ENCODE assay signal across 8 mouse cellular contexts in the genomic region with DNA sequence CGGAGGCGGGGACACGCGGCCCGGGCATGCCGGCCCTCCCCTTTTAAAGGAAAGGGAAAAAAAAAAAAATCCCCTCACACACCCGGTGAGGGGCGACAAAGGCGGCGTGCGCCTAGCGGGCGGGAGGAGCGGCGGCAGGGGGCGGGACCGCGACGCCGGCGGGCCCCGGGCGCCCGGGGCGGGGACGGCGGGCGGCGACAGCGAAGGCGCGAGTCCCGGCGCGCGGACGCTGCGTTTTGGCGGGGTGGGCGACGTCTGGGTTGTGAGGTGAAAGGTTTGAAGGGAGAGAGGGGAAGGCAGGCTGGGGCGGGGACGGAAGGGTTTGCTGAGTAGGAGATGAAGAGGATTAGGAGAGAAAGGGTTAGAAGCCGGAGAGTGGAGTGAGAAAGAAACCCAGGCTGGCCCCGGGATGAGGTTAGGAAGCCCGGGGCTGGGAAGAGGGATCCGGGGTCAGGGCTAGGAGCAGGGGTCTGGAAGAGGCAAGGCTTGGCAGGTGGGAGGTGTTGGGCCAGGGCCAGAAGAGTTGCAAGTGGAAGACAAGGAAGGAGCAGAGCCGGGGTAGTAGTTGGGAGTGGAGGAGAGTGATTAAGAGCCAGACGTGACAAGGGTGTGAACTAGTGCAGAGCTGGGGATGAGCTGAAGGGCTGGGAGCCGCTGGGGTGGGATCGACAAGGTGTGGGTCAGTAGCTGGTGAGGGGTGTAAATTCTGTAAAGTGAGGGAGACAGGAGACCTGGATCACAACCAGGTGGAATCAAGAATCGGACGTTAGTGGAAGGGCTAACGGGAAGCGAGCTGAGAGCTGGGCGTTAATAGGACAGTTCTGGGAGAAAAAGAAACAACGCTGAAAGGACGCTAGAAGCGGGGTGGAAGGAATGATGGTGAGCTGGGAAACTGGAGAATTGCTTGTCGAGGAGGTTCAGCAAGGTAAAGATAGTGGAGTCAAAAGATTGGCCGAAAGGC. TPM values are rescaled to one million over a fixed set of nuclear protein-coding genes. Genes with fewer than 3 reads are reported as not detected.
DNase-seq lines count a peak whose midpoint lies in the region; ATAC-seq and TF ChIP-seq lines count a peak whose summit lies in the region.

No protein-coding gene starts in this region.

- TF ChIP-seq CTCF in bone marrow, adult 2 months (IDR thresholded peaks at IDR 0.05; ENCODE audit: control insufficient read depth, insufficient read depth, low read length) = no peak

- intact Hi-C loops in left cerebral cortex, postnatal 4 days (cut with DNase I) = no loop called here

- H3K27me3 ChIP-seq in forebrain, embryonic 12.5 days = no peaks in the 10 kb centered on the region
- H3K27me3 ChIP-seq in hindbrain, embryonic 11.5 days (ENCODE audit: control insufficient read depth, insufficient read depth, low read length) = no peaks in the 10 kb centered on the region
- no peaks in the 10 kb centered on the region for H3K27me3 ChIP-seq in midbrain, embryonic 12.5 days
- H3K27me3 ChIP-seq in stomach, embryonic 15.5 days (replicated peaks) = no peaks in the 10 kb centered on the region

- peaks cover 3% of the 10 kb centered on the region for H3K36me3 ChIP-seq in forebrain, embryonic 12.5 days (replicated peaks)
- no peaks in the 10 kb centered on the region for H3K36me3 ChIP-seq in hindbrain, embryonic 11.5 days (ENCODE audit: control insufficient read depth, insufficient read depth, low read length)
- peaks cover 13% of the 10 kb centered on the region for H3K36me3 ChIP-seq in midbrain, embryonic 12.5 days
- no peaks in the 10 kb centered on the region for H3K36me3 ChIP-seq in stomach, embryonic 15.5 days

- H3K4me1 ChIP-seq in bone marrow, adult 2 months (ENCODE audit: control insufficient read depth, insufficient read depth, low read length) = no peaks in the 10 kb centered on the region
- H3K4me1 ChIP-seq in forebrain, embryonic 12.5 days = peaks cover 38% of the 10 kb centered on the region
- 0 out of 2 replicates have a peak, but pooled peaks cover 3% of the 10 kb centered on the region for H3K4me1 ChIP-seq in hindbrain, embryonic 11.5 days (replicated peaks; ENCODE audit: control insufficient read depth, insufficient read depth, low read length)
- H3K4me1 ChIP-seq in midbrain, embryonic 12.5 days = peaks cover 33% of the 10 kb centered on the region
- H3K4me1 ChIP-seq in stomach, embryonic 15.5 days = peaks cover 16% of the 10 kb centered on the region; the same call in 1 of the 2 replicates

- peak; percentile 73 for ATAC-seq in forebrain, embryonic 12.5 days (ENCODE audit: low FRiP score)
- ATAC-seq in hindbrain, embryonic 11.5 days (ENCODE audit: low FRiP score) = peak; percentile 64
- peak; percentile 69 for ATAC-seq in midbrain, embryonic 12.5 days (ENCODE audit: low FRiP score, low read depth)
- peak; percentile 37 for ATAC-seq in stomach, embryonic 15.5 days (ENCODE audit: insufficient read depth, low FRiP score, low read depth)

- H3K4me3 ChIP-seq in bone marrow, adult 2 months (replicated peaks; ENCODE audit: control insufficient read depth, low read depth, low read length) = peak overlapping the region; percentile 88
- peak overlapping the region; percentile 70 for H3K4me3 ChIP-seq in forebrain, embryonic 12.5 days (replicated peaks)
- peak overlapping the region; percentile 65 for H3K4me3 ChIP-seq in hindbrain, embryonic 11.5 days (ENCODE audit: low read depth, low read length)
- H3K4me3 ChIP-seq in midbrain, embryonic 12.5 days = peak overlapping the region; percentile 79
- peak overlapping the region; percentile 83 for H3K4me3 ChIP-seq in stomach, embryonic 15.5 days (replicated peaks)

- H3K9me3 ChIP-seq in forebrain, embryonic 12.5 days = no peaks in the 10 kb centered on the region
- H3K9me3 ChIP-seq in hindbrain, embryonic 11.5 days (ENCODE audit: control insufficient read depth, low read length) = no peaks in the 10 kb centered on the region
- no peaks in the 10 kb centered on the region for H3K9me3 ChIP-seq in midbrain, embryonic 12.5 days
- no peaks in the 10 kb centered on the region for H3K9me3 ChIP-seq in stomach, embryonic 15.5 days

- H3K4me2 ChIP-seq in forebrain, embryonic 12.5 days = peak overlapping the region; percentile 90
- peak overlapping the region; percentile 86 for H3K4me2 ChIP-seq in hindbrain, embryonic 11.5 days (replicated peaks; ENCODE audit: low read depth, low read length)
- H3K4me2 ChIP-seq in midbrain, embryonic 12.5 days (replicated peaks) = peak overlapping the region; percentile 75
- H3K4me2 ChIP-seq in stomach, embryonic 15.5 days = peak overlapping the region; percentile 98

- no peak for TF ChIP-seq POLR2A in bone marrow, adult 2 months (IDR thresholded peaks at IDR 0.05; ENCODE audit: borderline replicate concordance, control insufficient read depth, low read depth, low read length)

- peak overlapping the region; percentile 87 for H3K9ac ChIP-seq in forebrain, embryonic 12.5 days
- H3K9ac ChIP-seq in hindbrain, embryonic 11.5 days (ENCODE audit: low read depth, low read length) = peak overlapping the region; percentile 79
- peak overlapping the region; percentile 83 for H3K9ac ChIP-seq in midbrain, embryonic 12.5 days (replicated peaks)
- peak overlapping the region; percentile 71 for H3K9ac ChIP-seq in stomach, embryonic 15.5 days

- DNase-seq in kidney, adult 11 months = peak; percentile 41
- no peak for DNase-seq in kidney, postnatal 4 days
- DNase-seq in hindbrain, embryonic 11.5 days (ENCODE audit: low spot score) = peak; percentile 59
- DNase-seq in left cerebral cortex, postnatal 4 days = peak; percentile 64

- H3K27ac ChIP-seq in bone marrow, adult 2 months (ENCODE audit: control insufficient read depth, insufficient read depth, low read depth, low read length, poor library complexity) = peak overlapping the region; percentile 82
- peak overlapping the region; percentile 95 for H3K27ac ChIP-seq in forebrain, embryonic 12.5 days
- peak overlapping the region; percentile 85 for H3K27ac ChIP-seq in hindbrain, embryonic 11.5 days (ENCODE audit: low read depth, low read length)
- H3K27ac ChIP-seq in midbrain, embryonic 12.5 days (replicated peaks) = peak overlapping the region; percentile 94
- peak overlapping the region; percentile 96 for H3K27ac ChIP-seq in stomach, embryonic 15.5 days

- WGBS in bone marrow, adult 2 months = under 1% methylated on average over 61 of the region's 61 CpGs
- under 1% methylated on average over 60 of the region's 61 CpGs for WGBS in forebrain, embryonic 12.5 days
- WGBS in hindbrain, embryonic 11.5 days = under 1% methylated on average over 49 of the region's 61 CpGs
- WGBS in midbrain, embryonic 12.5 days = under 1% methylated on average over 61 of the region's 61 CpGs
- WGBS in stomach, embryonic 15.5 days = under 1% methylated on average over 42 of the region's 61 CpGs

RNA-seq across cellular contexts. Expression of gene Usp49, which starts 0.5 kb away (rescaled TPM):
- polyA plus RNA-seq in bone marrow, adult 2 months (2011; ENCODE audit: insufficient read depth, insufficient read length, low replicate concordance, missing spikeins) = 9.3 and 10.3 TPM in 2 replicates
- polyA plus RNA-seq in forebrain, embryonic 12.5 days (2016; fragmentation: Nextera tagmentation; extraction: Ambion mirVana) = 11.1 and 12.2 TPM in 2 replicates
- 8.7 and 9.1 TPM in 2 replicates for polyA plus RNA-seq in hindbrain, embryonic 11.5 days (2014; fragmentation: Nextera tagmentation; extraction: Ambion mirVana)
- 10 to 100 TPM; 23.3 to 26.2 TPM for total RNA-seq in left cerebral cortex, postnatal 4 days (2021)
- 10.5 and 11.9 TPM in 2 replicates for polyA plus RNA-seq in midbrain, embryonic 12.5 days (2016; fragmentation: Nextera tagmentation; extraction: Ambion mirVana)
- 5.3 and 6.3 TPM in 2 replicates for polyA plus RNA-seq in stomach, embryonic 15.5 days (2015; fragmentation: Nextera tagmentation; extraction: Ambion mirVana)

RNA-seq across cellular contexts. Expression of gene Gm20517, which starts 18.6 kb away (rescaled TPM):
- 3.0 and 5.1 TPM in 2 replicates for polyA plus RNA-seq in bone marrow, adult 2 months (2011; ENCODE audit: insufficient read depth, insufficient read length, low replicate concordance, missing spikeins)
- polyA plus RNA-seq in forebrain, embryonic 12.5 days (2016; fragmentation: Nextera tagmentation; extraction: Ambion mirVana) = 1.6 and 2.7 TPM in 2 replicates
- 1.3 and 1.7 TPM in 2 replicates for polyA plus RNA-seq in hindbrain, embryonic 11.5 days (2014; fragmentation: Nextera tagmentation; extraction: Ambion mirVana)
- total RNA-seq in left cerebral cortex, postnatal 4 days (2021) = 1 to 10 TPM; 4.8 to 6.6 TPM
- 2.2 and 2.5 TPM in 2 replicates for polyA plus RNA-seq in midbrain, embryonic 12.5 days (2016; fragmentation: Nextera tagmentation; extraction: Ambion mirVana)
- polyA plus RNA-seq in stomach, embryonic 15.5 days (2015; fragmentation: Nextera tagmentation; extraction: Ambion mirVana) = 1.0 and 1.5 TPM in 2 replicates

RNA-seq across cellular contexts. Expression of gene Med20, which starts 18.6 kb away (rescaled TPM):
- polyA plus RNA-seq in bone marrow, adult 2 months (2011; ENCODE audit: insufficient read depth, insufficient read length, low replicate concordance, missing spikeins) = 18.0 and 21.2 TPM in 2 replicates
- polyA plus RNA-seq in forebrain, embryonic 12.5 days (2016; fragmentation: Nextera tagmentation; extraction: Ambion mirVana) = 38.5 and 41.5 TPM in 2 replicates
- 44.6 and 44.8 TPM in 2 replicates for polyA plus RNA-seq in hindbrain, embryonic 11.5 days (2014; fragmentation: Nextera tagmentation; extraction: Ambion mirVana)
- total RNA-seq in left cerebral cortex, postnatal 4 days (2021) = 10 to 100 TPM; 29.2 to 30.3 TPM
- polyA plus RNA-seq in midbrain, embryonic 12.5 days (2016; fragmentation: Nextera tagmentation; extraction: Ambion mirVana) = 39.5 and 41.0 TPM in 2 replicates
- 38.7 and 39.7 TPM in 2 replicates for polyA plus RNA-seq in stomach, embryonic 15.5 days (2015; fragmentation: Nextera tagmentation; extraction: Ambion mirVana)

RNA-seq across cellular contexts. Expression of gene Bysl, which starts 18.7 kb away (rescaled TPM):
- polyA plus RNA-seq in bone marrow, adult 2 months (2011; ENCODE audit: insufficient read depth, insufficient read length, low replicate concordance, missing spikeins) = 5.8 and 9.5 TPM in 2 replicates
- polyA plus RNA-seq in forebrain, embryonic 12.5 days (2016; fragmentation: Nextera tagmentation; extraction: Ambion mirVana) = 32.7 and 33.7 TPM in 2 replicates
- 30.8 and 31.0 TPM in 2 replicates for polyA plus RNA-seq in hindbrain, embryonic 11.5 days (2014; fragmentation: Nextera tagmentation; extraction: Ambion mirVana)
- 10 to 100 TPM; 28.6 TPM for total RNA-seq in left cerebral cortex, postnatal 4 days (2021)
- 30.8 and 31.5 TPM in 2 replicates for polyA plus RNA-seq in midbrain, embryonic 12.5 days (2016; fragmentation: Nextera tagmentation; extraction: Ambion mirVana)
- polyA plus RNA-seq in stomach, embryonic 15.5 days (2015; fragmentation: Nextera tagmentation; extraction: Ambion mirVana) = 21.2 and 21.4 TPM in 2 replicates

RNA-seq across cellular contexts. Expression of gene Tomm6, which starts 58.2 kb away (rescaled TPM):
- polyA plus RNA-seq in bone marrow, adult 2 months (2011; ENCODE audit: insufficient read depth, insufficient read length, low replicate concordance, missing spikeins) = 127 and 178 TPM in 2 replicates
- 346 and 368 TPM in 2 replicates for polyA plus RNA-seq in forebrain, embryonic 12.5 days (2016; fragmentation: Nextera tagmentation; extraction: Ambion mirVana)
- 370 and 375 TPM in 2 replicates for polyA plus RNA-seq in hindbrain, embryonic 11.5 days (2014; fragmentation: Nextera tagmentation; extraction: Ambion mirVana)
- total RNA-seq in left cerebral cortex, postnatal 4 days (2021) = 100 to 1,000 TPM; 179 to 192 TPM
- polyA plus RNA-seq in midbrain, embryonic 12.5 days (2016; fragmentation: Nextera tagmentation; extraction: Ambion mirVana) = 337 and 352 TPM in 2 replicates
- 404 and 405 TPM in 2 replicates for polyA plus RNA-seq in stomach, embryonic 15.5 days (2015; fragmentation: Nextera tagmentation; extraction: Ambion mirVana)

Comparison
In these comparisons a context has a peak if more than half of its experiments do, and no peak if none do; other contexts are left out.
1. DNase-seq: peak in kidney, adult 11 months (single experiment), hindbrain, embryonic 11.5 days (single experiment) and left cerebral cortex, postnatal 4 days (single experiment); none in kidney, postnatal 4 days (0 of 2).
2. Peak in every context shown above with its lines, with median percentiles within 50 percentile points of each other: H3K27ac ChIP-seq, H3K4me3 ChIP-seq, ATAC-seq, H3K4me2 ChIP-seq and H3K9ac ChIP-seq.